ENCODE assay signal across 9 mouse cellular contexts in the genomic region with DNA sequence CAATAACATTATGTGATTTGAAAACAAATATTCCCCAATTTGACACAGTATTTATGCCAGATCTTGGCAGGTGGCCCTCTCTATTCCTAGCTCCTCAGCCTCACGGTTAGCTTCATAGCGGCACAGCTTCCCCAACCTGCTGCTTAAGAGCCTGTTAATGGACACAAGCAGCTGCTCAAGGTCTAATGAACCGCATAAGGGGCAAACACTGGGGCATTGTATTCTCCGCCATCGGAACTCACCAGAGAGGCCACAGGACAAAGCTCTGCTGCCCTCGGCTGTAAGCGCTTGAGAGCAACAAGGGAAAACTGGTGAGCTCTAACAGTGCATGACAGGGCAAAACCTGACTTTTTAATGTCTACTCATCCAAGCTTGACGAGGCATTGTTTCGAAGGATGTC. TPM values are rescaled to one million over a fixed set of nuclear protein-coding genes. Genes with fewer than 3 reads are reported as not detected.
DNase-seq lines count a peak whose midpoint lies in the region; ATAC-seq and TF ChIP-seq lines count a peak whose summit lies in the region.
"Had no signal": no experiment of that assay in that cellular context is flagged by ENCODE, and none has a peak within 500 bp of the region (broad histone marks: within the 10 kb centered on the region; RNA-seq: fewer than 3 reads in every experiment).

No protein-coding gene starts in this region.

- no peak overlapping the region for H3K27ac ChIP-seq in intestine, embryonic 14.5 days (ENCODE audit: low read depth)
- H3K27ac ChIP-seq in intestine, embryonic 16.5 days (ENCODE audit: low read length): no peak overlapping the region
- no peak overlapping the region for H3K27ac ChIP-seq in embryonic facial prominence, embryonic 14.5 days (replicated peaks; ENCODE audit: low read depth, low read length)
- no peak overlapping the region for H3K27ac ChIP-seq in limb, embryonic 12.5 days
- no peak overlapping the region for H3K27ac ChIP-seq in stomach, postnatal 0 days (replicated peaks)
- H3K27ac ChIP-seq: liver, embryonic 13.5 days had no signal

- 76% methylated on average over 9 of the region's 9 CpGs for WGBS in intestine, embryonic 14.5 days
- WGBS in intestine, embryonic 16.5 days: 65% methylated on average over 9 of the region's 9 CpGs
- WGBS in embryonic facial prominence, embryonic 14.5 days: 25% methylated on average over 9 of the region's 9 CpGs
- WGBS in limb, embryonic 12.5 days: 56% methylated on average over 9 of the region's 9 CpGs
- WGBS in stomach, postnatal 0 days: 71% methylated on average over 9 of the region's 9 CpGs

- intact Hi-C loops in gastrocnemius, postnatal 36 days (cut with DNase I): no loop called here

- H3K27me3 ChIP-seq in intestine, embryonic 14.5 days (replicated peaks; ENCODE audit: control insufficient read depth, insufficient read depth, low read length): peaks cover 7% of the 10 kb centered on the region; the same call in 1 of the 2 replicates
- H3K27me3 ChIP-seq in intestine, embryonic 16.5 days (replicated peaks; ENCODE audit: control insufficient read depth, insufficient read depth, low read length): no peaks in the 10 kb centered on the region
- H3K27me3 ChIP-seq in embryonic facial prominence, embryonic 14.5 days (replicated peaks; ENCODE audit: control insufficient read depth, insufficient read depth, low read length): peaks cover 3% of the 10 kb centered on the region; the same call in 1 of the 2 replicates
- peaks cover 14% of the 10 kb centered on the region; the same call in 1 of the 2 replicates for H3K27me3 ChIP-seq in limb, embryonic 12.5 days
- H3K27me3 ChIP-seq in stomach, postnatal 0 days (ENCODE audit: control insufficient read depth, insufficient read depth, low read length): no peaks in the 10 kb centered on the region
- H3K27me3 ChIP-seq: liver, embryonic 13.5 days had no signal

- no peaks in the 10 kb centered on the region for H3K36me3 ChIP-seq in intestine, embryonic 14.5 days (ENCODE audit: control insufficient read depth, insufficient read depth, low read length)
- no peaks in the 10 kb centered on the region for H3K36me3 ChIP-seq in intestine, embryonic 16.5 days (ENCODE audit: control insufficient read depth, insufficient read depth, low read length)
- H3K36me3 ChIP-seq in embryonic facial prominence, embryonic 14.5 days (ENCODE audit: control insufficient read depth, insufficient read depth, low read length): no peaks in the 10 kb centered on the region
- no peaks in the 10 kb centered on the region for H3K36me3 ChIP-seq in limb, embryonic 12.5 days
- no peaks in the 10 kb centered on the region for H3K36me3 ChIP-seq in stomach, postnatal 0 days (ENCODE audit: control insufficient read depth, insufficient read depth, low read length)
- H3K36me3 ChIP-seq: liver, embryonic 13.5 days had no signal

- no peaks in the 10 kb centered on the region for H3K9me3 ChIP-seq in intestine, embryonic 14.5 days (ENCODE audit: control insufficient read depth, low read length)
- no peaks in the 10 kb centered on the region for H3K9me3 ChIP-seq in intestine, embryonic 16.5 days (ENCODE audit: control insufficient read depth, low read length)
- H3K9me3 ChIP-seq in embryonic facial prominence, embryonic 14.5 days (ENCODE audit: control insufficient read depth, low read length): no peaks in the 10 kb centered on the region
- H3K9me3 ChIP-seq in limb, embryonic 12.5 days: no peaks in the 10 kb centered on the region
- no peaks in the 10 kb centered on the region for H3K9me3 ChIP-seq in stomach, postnatal 0 days (ENCODE audit: control insufficient read depth, low read length)
- H3K9me3 ChIP-seq: liver, embryonic 13.5 days had no signal

- TF ChIP-seq CTCF in stomach, postnatal 0 days (IDR thresholded peaks at IDR 0.05; ENCODE audit: low read depth): no peak

- H3K4me1 ChIP-seq in intestine, embryonic 14.5 days (replicated peaks; ENCODE audit: control insufficient read depth, insufficient read depth, low read length): no peaks in the 10 kb centered on the region; the same call in 1 of the 2 replicates
- H3K4me1 ChIP-seq in intestine, embryonic 16.5 days (ENCODE audit: control insufficient read depth, insufficient read depth, low read length): 0 out of 2 replicates have a peak, but pooled peaks cover 5% of the 10 kb centered on the region
- H3K4me1 ChIP-seq in embryonic facial prominence, embryonic 14.5 days (ENCODE audit: control insufficient read depth, insufficient read depth, low read length): 0 out of 2 replicates have a peak, but pooled peaks cover 6% of the 10 kb centered on the region
- H3K4me1 ChIP-seq in limb, embryonic 12.5 days (replicated peaks): peaks cover 15% of the 10 kb centered on the region
- no peaks in the 10 kb centered on the region for H3K4me1 ChIP-seq in stomach, postnatal 0 days (replicated peaks; ENCODE audit: control insufficient read depth, insufficient read depth)
- H3K4me1 ChIP-seq: liver, embryonic 13.5 days had no signal

- ATAC-seq in intestine, embryonic 14.5 days (replicated peaks; ENCODE audit: low FRiP score, low TSS enrichment, low read depth): 0 out of 2 replicates have a peak, but pooled peaks have one; percentile 36
- no peak for ATAC-seq in intestine, embryonic 16.5 days
- peak; percentile 89 for ATAC-seq in embryonic facial prominence, embryonic 14.5 days (ENCODE audit: low read depth)
- 0 out of 2 replicates have a peak, but pooled peaks have one; percentile 52 for ATAC-seq in limb, embryonic 12.5 days (ENCODE audit: insufficient number of reproducible peaks, insufficient read depth, low FRiP score, low TSS enrichment, low read depth)
- ATAC-seq in stomach, postnatal 0 days (ENCODE audit: low FRiP score, low TSS enrichment): no peak

- H3K4me3 ChIP-seq in intestine, embryonic 14.5 days (ENCODE audit: low read depth, low read length): no peak overlapping the region
- H3K4me3 ChIP-seq in intestine, embryonic 16.5 days (ENCODE audit: low read length): no peak overlapping the region
- no peak overlapping the region for H3K4me3 ChIP-seq in embryonic facial prominence, embryonic 14.5 days (ENCODE audit: low read depth, low read length)
- H3K4me3 ChIP-seq in limb, embryonic 12.5 days (replicated peaks): no peak overlapping the region
- no peak overlapping the region for H3K4me3 ChIP-seq in stomach, postnatal 0 days (ENCODE audit: low read depth, low read length)
- H3K4me3 ChIP-seq: liver, embryonic 13.5 days had no signal

- TF ChIP-seq EP300 in stomach, postnatal 0 days (optimal IDR thresholded peaks at IDR 0.05): no peak

- no peak for DNase-seq in intestine, embryonic 14.5 days (ENCODE audit: low spot score)
- DNase-seq in brain, adult 2 months (ENCODE audit: low read depth, low spot score): peak; percentile 60
- peak; percentile 87 for DNase-seq in embryonic facial prominence, embryonic 14.5 days (ENCODE audit: low spot score)
- DNase-seq in stomach, postnatal 0 days (ENCODE audit: low spot score): no peak
- no peak for DNase-seq in spleen, adult 12 weeks (ENCODE audit: low spot score)
- DNase-seq in gastrocnemius, postnatal 36 days: no peak
- DNase-seq: liver, embryonic 13.5 days had no signal

- H3K9ac ChIP-seq in intestine, embryonic 14.5 days (ENCODE audit: low read length): no peak overlapping the region
- H3K9ac ChIP-seq in intestine, embryonic 16.5 days (ENCODE audit: low read depth, low read length): no peak overlapping the region
- no peak overlapping the region for H3K9ac ChIP-seq in embryonic facial prominence, embryonic 14.5 days (ENCODE audit: low read depth, low read length)
- no peak overlapping the region for H3K9ac ChIP-seq in limb, embryonic 12.5 days (replicated peaks)
- H3K9ac ChIP-seq in stomach, postnatal 0 days (ENCODE audit: low read length): no peak overlapping the region
- H3K9ac ChIP-seq: liver, embryonic 13.5 days had no signal

- no peak overlapping the region for H3K4me2 ChIP-seq in intestine, embryonic 14.5 days (ENCODE audit: low read length)
- no peak overlapping the region for H3K4me2 ChIP-seq in intestine, embryonic 16.5 days (ENCODE audit: low read depth, low read length)
- no peak overlapping the region for H3K4me2 ChIP-seq in embryonic facial prominence, embryonic 14.5 days (ENCODE audit: low read depth, low read length)
- H3K4me2 ChIP-seq in limb, embryonic 12.5 days: no peak overlapping the region
- no peak overlapping the region for H3K4me2 ChIP-seq in stomach, postnatal 0 days (replicated peaks; ENCODE audit: low read depth)
- H3K4me2 ChIP-seq: liver, embryonic 13.5 days had no signal

RNA-seq across cellular contexts. Expression of a gene that starts 2.0 kb away (rescaled TPM):
- polyA plus RNA-seq in intestine, embryonic 14.5 days (2014; fragmentation: Nextera tagmentation; extraction: Ambion mirVana): 0.24 and 0.44 TPM in 2 replicates
- 0.13 and 0.15 TPM in 2 replicates for polyA plus RNA-seq in intestine, embryonic 16.5 days (2015; fragmentation: Nextera tagmentation; extraction: Ambion mirVana)
- polyA plus RNA-seq in embryonic facial prominence, embryonic 14.5 days (2014; fragmentation: Nextera tagmentation; extraction: Ambion mirVana): 0.73 and 0.77 TPM in 2 replicates
- 0.30 and 0.37 TPM in 2 replicates for polyA plus RNA-seq in limb, embryonic 12.5 days (2016; fragmentation: Nextera tagmentation; extraction: Ambion mirVana)
- 0.92 and 0.93 TPM in 2 replicates for polyA plus RNA-seq in stomach, postnatal 0 days (2015; fragmentation: Nextera tagmentation; extraction: Ambion mirVana)
- under 1 TPM; 0.10 TPM for total RNA-seq in gastrocnemius, postnatal 36 days (2021)

Comparison
In these comparisons a context has a peak if more than half of its experiments do, and no peak if none do; other contexts are left out.
1. ATAC-seq: peak in intestine, embryonic 14.5 days (single experiment), embryonic facial prominence, embryonic 14.5 days (single experiment) and limb, embryonic 12.5 days (single experiment); none in intestine, embryonic 16.5 days (single experiment) and stomach, postnatal 0 days (single experiment).
2. DNase-seq: peak in brain, adult 2 months (single experiment) and embryonic facial prominence, embryonic 14.5 days (single experiment); none in intestine, embryonic 14.5 days (single experiment), stomach, postnatal 0 days (single experiment), spleen, adult 12 weeks (single experiment) and gastrocnemius, postnatal 36 days (0 of 2).